Mouse (Mus musculus) hindbrain, embryonic 10.5 days (tissue): ENCODE measurements around the gene Klrb1. TPM values are rescaled to one million over a fixed set of nuclear protein-coding genes. Genes with fewer than 3 reads are reported as not detected.

Experiments
- DNase-seq: peaks from one replicate; pipeline ENCODE4 v3.0.0-alpha.2; 2017; ENCODE audit warnings: low spot score
- H3K27ac ChIP-seq: fragments of 300-500 bp; sonication (generic); 2 replicates; pipeline ENCODE4 v1.5.1; 2016; ENCODE audit warnings: mild to moderate bottlenecking, moderate library complexity
- H3K27me3 ChIP-seq: fragments of 300-500 bp; sonication (generic); 2 replicates; pipeline ENCODE4 v1.6.1; 2016; ENCODE audit warnings: mild to moderate bottlenecking; ENCODE audit not compliant: poor library complexity, insufficient read depth, severe bottlenecking
- H3K36me3 ChIP-seq: fragments of 300-500 bp; sonication (generic); 2 replicates; pipeline ENCODE4 v1.6.1; 2016; ENCODE audit warnings: mild to moderate bottlenecking, moderate library complexity
- H3K4me1 ChIP-seq: fragments of 300-500 bp; sonication (generic); replicated peaks from 2 replicates; pipeline ENCODE4 v1.6.1; 2016; ENCODE audit warnings: mild to moderate bottlenecking
- H3K4me3 ChIP-seq: fragments of 300-500 bp; sonication (generic); 2 replicates; pipeline ENCODE4 v1.5.1; 2016; ENCODE audit warnings: mild to moderate bottlenecking, moderate library complexity
- H3K9me3 ChIP-seq: fragments of 300-500 bp; sonication (generic); 2 replicates; pipeline ENCODE4 v1.6.1; 2016; ENCODE audit warnings: mild to moderate bottlenecking, moderate library complexity
- WGBS: fragments of 180-500 bp; shearing (Covaris S2); methylation state at CpG from one replicate; pipeline ENCODE4 v1.1.7; 2016; 5-methylcytosine and 5-hydroxymethylcytosine counted together
- polyA plus RNA-seq: library from polyadenylated mRNA; unstranded; fragments of >200 nt; fragmentation: Nextera tagmentation; extraction: Ambion mirVana; gene quantifications from 2 replicates; pipeline ENCODE4 v1.2.1, GENCODE M21; 2016

Gene Klrb1
- polyA plus RNA-seq, 1 experiment from 2014 or later: not detected

GRCm38 (mm10) chr6:128669936-128670335 lies 52.9 kb downstream of the Klrb1 start:
- Histone ChIP-seq H3K27me3 (no peaks in the 10 kb centered on the region), H3K27ac (no peak overlapping the region), H3K4me1 (no peaks in the 10 kb centered on the region), H3K9me3 (peaks cover 5% of the 10 kb centered on the region; the same call in 1 of the 2 replicates), H3K36me3 (no peaks in the 10 kb centered on the region), H3K4me3 (no peak overlapping the region)
- WGBS: 59% methylated on average over 4 of the region's 4 CpGs
- DNase-seq: no peak

DNA sequence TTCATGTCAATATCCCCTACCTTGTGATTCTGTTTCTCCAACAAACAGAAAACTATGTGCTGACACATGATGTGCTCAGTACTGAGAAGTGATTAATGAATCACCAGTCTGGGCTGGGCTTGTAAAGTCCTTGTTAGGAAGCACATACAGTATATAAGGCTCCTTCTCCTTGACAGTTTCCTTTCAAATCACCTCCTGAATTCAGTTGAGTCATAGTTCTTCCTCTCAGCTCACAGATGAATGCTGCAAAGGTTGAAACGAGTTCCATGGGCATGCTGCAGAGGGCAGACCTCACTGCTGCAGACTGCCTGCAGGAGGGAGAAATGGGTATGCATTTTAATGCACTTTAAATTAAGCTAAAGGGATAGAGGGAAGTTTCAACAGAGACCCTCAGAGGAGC lies 60.7 kb downstream of the Klrb1 start, which contains the start of gene Clec2h:
Gene Clec2h, plus strand, starts transcription at position 180 of the 400 bp plus-strand sequence.
- no peak within 1 kb of the TSS for H3K4me3 ChIP-seq
- WGBS: 11% methylated on average over 1 of the region's 1 CpGs

DNA sequence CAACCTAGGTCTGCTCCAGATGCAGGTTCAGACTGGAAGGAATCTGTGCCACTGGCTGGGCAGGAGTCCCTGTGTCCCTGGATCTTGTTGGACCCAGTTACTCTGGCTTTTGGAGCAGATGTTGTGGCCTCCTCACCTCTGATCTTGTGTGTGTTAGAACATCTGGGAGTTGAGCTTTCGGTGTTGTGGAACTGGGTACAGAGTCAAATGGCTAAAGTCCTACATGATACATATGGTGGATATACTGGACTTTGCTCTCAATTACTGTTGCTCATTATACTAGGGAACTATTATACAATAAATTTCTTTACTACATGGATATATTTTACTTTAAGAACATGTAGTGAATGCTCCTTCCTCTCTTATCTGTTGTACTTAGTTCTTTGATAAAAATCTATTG lies 61.6 kb downstream of the Klrb1 start:
- H3K27me3 ChIP-seq: no peaks in the 10 kb centered on the region
- no peaks in the 10 kb centered on the region for H3K36me3 ChIP-seq
- DNase-seq: no peak
- no peaks in the 10 kb centered on the region for H3K4me1 ChIP-seq
- no peak overlapping the region for H3K4me3 ChIP-seq
- H3K9me3 ChIP-seq: no peaks in the 10 kb centered on the region
- no peak overlapping the region for H3K27ac ChIP-seq
- 96% methylated on average over 1 of the region's 1 CpGs for WGBS

More for the DNA sequence above, 60.7 kb downstream of the Klrb1 start, which contains the start of gene Clec2h:
- H3K9me3 ChIP-seq: no peaks in the 10 kb centered on the region
- H3K36me3 ChIP-seq: no peaks in the 10 kb centered on the region
- no peak for DNase-seq
- no peaks in the 10 kb centered on the region for H3K27me3 ChIP-seq
- no peak within 1 kb of the TSS for H3K27ac ChIP-seq
- H3K4me1 ChIP-seq: no peaks in the 10 kb centered on the region

Other genes with a start within 250 kb of the Klrb1 start
- gene Pzp, start 196.3 kb downstream of the Klrb1 start, polyA plus RNA-seq: not detected in 2 replicates
- 0.04 TPM in 1 of 2 replicates, not detected in the other for gene A2ml1, start 141.5 kb downstream of the Klrb1 start, polyA plus RNA-seq
- not detected in 2 replicates for gene Klrb1a, start 99.5 kb downstream of the Klrb1 start, polyA plus RNA-seq
- gene Clec2h, start 60.7 kb downstream of the Klrb1 start, polyA plus RNA-seq: not detected in 2 replicates
- gene Klrb1c, start 66.2 kb upstream of the Klrb1 start, polyA plus RNA-seq: not detected in 2 replicates
- gene Gm44511, start 103.3 kb upstream of the Klrb1 start, polyA plus RNA-seq: not detected in 2 replicates
- not detected in 2 replicates for gene Klrb1b, start 103.3 kb upstream of the Klrb1 start, polyA plus RNA-seq
- gene Clec2i, start 164.5 kb upstream of the Klrb1 start, polyA plus RNA-seq: not detected in 2 replicates
- 0.98 and 1.8 TPM in 2 replicates for gene BC035044, start 168.1 kb upstream of the Klrb1 start, polyA plus RNA-seq
- not detected in 2 replicates for gene Clec2g, start 211.3 kb upstream of the Klrb1 start, polyA plus RNA-seq